Mouse (Mus musculus) myocyte (in vitro differentiated cells): ENCODE results near the gene Slc35c2. TPM values are rescaled to one million over a fixed set of nuclear protein-coding genes. Genes with fewer than 3 reads are reported as not detected.

Experiments used
- H3K27me3 ChIP-seq: one replicate; pipeline ENCODE4 v1.6.1; 2011; ENCODE audit not compliant: control insufficient read depth, insufficient read depth, insufficient read length
- H3K36me3 ChIP-seq: one replicate; pipeline ENCODE4 v1.6.1; 2011; ENCODE audit not compliant: control insufficient read depth, insufficient read depth
- H3K4me2 ChIP-seq: one replicate; pipeline ENCODE4 v1.6.1; 2011; ENCODE audit warnings: low read depth, control low read depth
- H3K4me3 ChIP-seq: one replicate; pipeline ENCODE4 v1.5.1; 2011; ENCODE audit warnings: mild to moderate bottlenecking, control low read depth, moderate library complexity
- H3K79me2 ChIP-seq: one replicate; pipeline ENCODE4 v1.6.1; 2011; ENCODE audit not compliant: control insufficient read depth, insufficient read depth
- H3ac ChIP-seq: one replicate; pipeline ENCODE4 v1.6.1; 2011; ENCODE audit not compliant: control insufficient read depth, insufficient read length
- CEBPB ChIP-seq: IDR thresholded peaks from 2 replicates; pipeline ENCODE4 v1.6.1; 2011; ENCODE audit warnings: mild to moderate bottlenecking, moderate library complexity; ENCODE audit not compliant: poor library complexity, insufficient read depth, severe bottlenecking
- E2F4 ChIP-seq: IDR thresholded peaks from one replicate; pipeline ENCODE4 v1.6.1; 2011; ENCODE audit warnings: mild to moderate bottlenecking, control low read depth, moderate library complexity; ENCODE audit not compliant: insufficient read depth
- MAX ChIP-seq: IDR thresholded peaks from one replicate; pipeline ENCODE4 v1.6.1; 2011; ENCODE audit warnings: low read depth, mild to moderate bottlenecking, control low read depth
- MYOD1 ChIP-seq, 3 experiments: IDR thresholded peaks; one replicate each; pipeline ENCODE4 v1.6.1; 2011; ENCODE audit warnings: control low read depth in 2 of 3, low read depth in 2 of 3, mild to moderate bottlenecking in 2 of 3, moderate library complexity in 1 of 3; ENCODE audit not compliant: insufficient read length in 2 of 3, control insufficient read depth in 1 of 3
- MYOG ChIP-seq, 3 experiments: IDR thresholded peaks; one replicate each; pipeline ENCODE4 v1.6.1; 2011; ENCODE audit warnings: control low read depth in 2 of 3, low read depth in 2 of 3, mild to moderate bottlenecking in 2 of 3; ENCODE audit not compliant: insufficient read length in 2 of 3, control insufficient read depth in 1 of 3, insufficient read depth in 1 of 3
- POLR2A ChIP-seq: IDR thresholded peaks from one replicate; pipeline ENCODE4 v1.6.1; 2011; ENCODE audit warnings: low read depth, mild to moderate bottlenecking, control low read depth, moderate library complexity; ENCODE audit not compliant: insufficient read length
- POLR2AphosphoS2 ChIP-seq: IDR thresholded peaks from one replicate; pipeline ENCODE4 v1.6.1; 2011; ENCODE audit warnings: low read depth, control low read depth; ENCODE audit not compliant: insufficient read length
- REST ChIP-seq: IDR thresholded peaks from one replicate; pipeline ENCODE4 v1.6.1; 2011; ENCODE audit warnings: mild to moderate bottlenecking, control low read depth, moderate library complexity; ENCODE audit not compliant: insufficient read depth, insufficient read length
- SRF ChIP-seq: IDR thresholded peaks from one replicate; pipeline ENCODE4 v1.6.1; 2011; ENCODE audit warnings: low read depth; ENCODE audit not compliant: control insufficient read depth, insufficient read length
- TCF12 ChIP-seq: IDR thresholded peaks from one replicate; pipeline ENCODE4 v1.6.1; 2011; ENCODE audit warnings: mild to moderate bottlenecking, control low read depth; ENCODE audit not compliant: poor library complexity, insufficient read depth, severe bottlenecking
- TCF3 ChIP-seq: IDR thresholded peaks from one replicate; pipeline ENCODE4 v1.6.1; 2011; ENCODE audit warnings: low read depth, control low read depth; ENCODE audit not compliant: insufficient read length
- USF1 ChIP-seq: IDR thresholded peaks from one replicate; pipeline ENCODE4 v1.6.1; 2011; ENCODE audit warnings: low read depth, mild to moderate bottlenecking, control low read depth, moderate library complexity
- polyA plus RNA-seq: library from polyadenylated mRNA; unstranded; fragments of >200 nt; fragmentation: generic; extraction: Trizol; gene quantifications from one replicate; pipeline ENCODE4 v1.2.1, GENCODE M21; 2012; ENCODE audit warnings: missing spikeins

Slc35c2 gene
- polyA plus RNA-seq, 1 experiment = 50.3 TPM

- H3K36me3 ChIP-seq = peaks cover 4% of the 10 kb centered on the region
- no peak overlapping the region for H3K4me3 ChIP-seq
- no peaks in the 10 kb centered on the region for H3K27me3 ChIP-seq
- H3K4me2 ChIP-seq = no peak overlapping the region
- no peaks in the 10 kb centered on the region for H3K79me2 ChIP-seq
- no peak overlapping the region for H3ac ChIP-seq
- TF ChIP-seq E2F4 = no peak
- TF ChIP-seq CEBPB = no peak
- no peak for TF ChIP-seq MAX
- no peak for TF ChIP-seq MYOG (IDR thresholded peaks at IDR 0.05; ENCODE audit: control insufficient read depth in 1 of 3, insufficient read depth in 1 of 3, insufficient read length in 2 of 3, low read depth in 2 of 3)
- no peak for TF ChIP-seq USF1
These were observed 17.1 kb upstream of the Slc35c2 start for GRCm38 (mm10) chr2:165304819-165305218.

GRCm38 (mm10) chr2:165303354-165304012, 15.8 kb upstream of the Slc35c2 start:
- TF ChIP-seq REST (no peak), MAX (no peak), POLR2AphosphoS2 (no peak), CEBPB (no peak), E2F4 (no peak), MYOD1 (IDR thresholded peaks at IDR 0.05; ENCODE audit: control insufficient read depth in 1 of 3, insufficient read length in 2 of 3, low read depth in 2 of 3) (no peak), TCF3 (no peak), SRF (no peak)
- Histone ChIP-seq H3K4me2 (no peak overlapping the region), H3ac (no peak overlapping the region), H3K36me3 (peaks cover 4% of the 10 kb centered on the region), H3K27me3 (no peaks in the 10 kb centered on the region), H3K4me3 (no peak overlapping the region), H3K79me2 (no peaks in the 10 kb centered on the region)

DNA sequence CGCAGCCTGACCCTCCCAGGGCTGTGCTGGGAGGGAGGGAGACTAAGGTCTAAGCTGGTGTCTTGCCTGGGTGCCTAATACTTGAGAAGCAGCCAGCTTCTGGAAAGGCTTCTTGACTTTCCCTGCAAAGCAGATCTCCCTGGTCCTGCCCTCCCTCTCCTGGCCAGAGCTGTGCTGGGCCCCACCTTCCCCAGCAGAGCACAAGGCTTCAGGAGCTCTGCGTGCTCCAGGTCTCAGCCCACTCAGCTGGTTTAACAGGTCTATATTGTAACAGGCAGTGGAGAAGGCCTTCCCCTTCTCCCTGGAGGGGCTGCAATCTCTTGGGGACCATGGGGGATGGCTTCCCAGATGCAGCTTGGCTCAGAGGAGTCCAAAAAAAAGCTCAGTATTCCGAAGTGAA, 13.7 kb upstream of the Slc35c2 start:
- Histone ChIP-seq H3K27me3 (no peaks in the 10 kb centered on the region), H3K36me3 (peaks cover 4% of the 10 kb centered on the region), H3K4me2 (no peak overlapping the region), H3K4me3 (no peak overlapping the region), H3K79me2 (no peaks in the 10 kb centered on the region), H3ac (no peak overlapping the region)
- TF ChIP-seq POLR2A (no peak), TCF3 (no peak), POLR2AphosphoS2 (no peak), E2F4 (no peak), MAX (no peak), USF1 (no peak), MYOD1 (IDR thresholded peaks at IDR 0.05; ENCODE audit: control insufficient read depth in 1 of 3, insufficient read length in 2 of 3, low read depth in 2 of 3) (no peak), SRF (no peak), MYOG (IDR thresholded peaks at IDR 0.05; ENCODE audit: control insufficient read depth in 1 of 3, insufficient read depth in 1 of 3, insufficient read length in 2 of 3, low read depth in 2 of 3) (no peak), TCF12 (no peak), CEBPB (no peak), REST (no peak)

DNA sequence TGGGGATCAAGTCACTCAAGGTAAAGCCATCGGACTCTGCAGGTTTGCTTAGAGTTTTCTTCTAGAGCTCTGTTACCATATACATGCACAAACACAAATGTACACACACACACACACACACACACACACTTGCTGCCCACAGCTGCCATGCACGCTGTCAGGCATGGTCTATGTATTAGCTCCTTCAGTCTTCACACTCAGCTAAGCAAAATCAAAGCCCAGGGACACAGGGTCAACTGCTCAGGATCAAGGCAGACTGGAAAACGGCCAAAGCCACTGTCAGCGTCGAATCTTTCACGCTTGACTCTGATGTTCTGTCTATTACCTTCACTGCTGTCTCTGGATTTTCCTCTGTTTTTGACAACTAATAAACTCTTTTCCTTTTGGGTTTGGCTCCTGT, 13.2 kb upstream of the Slc35c2 start:
- no peaks in the 10 kb centered on the region for H3K27me3 ChIP-seq
- H3K4me2 ChIP-seq = no peak overlapping the region
- no peaks in the 10 kb centered on the region for H3K79me2 ChIP-seq
- H3ac ChIP-seq = no peak overlapping the region
- H3K4me3 ChIP-seq = no peak overlapping the region
- no peak for TF ChIP-seq USF1
- TF ChIP-seq TCF3 = no peak
- TF ChIP-seq REST = no peak
- no peak for TF ChIP-seq TCF12
- no peak for TF ChIP-seq SRF
- TF ChIP-seq MAX = no peak
- no peak for TF ChIP-seq MYOG (IDR thresholded peaks at IDR 0.05; ENCODE audit: control insufficient read depth in 1 of 3, insufficient read depth in 1 of 3, insufficient read length in 2 of 3, low read depth in 2 of 3)
- TF ChIP-seq POLR2A = no peak
- peaks cover 4% of the 10 kb centered on the region for H3K36me3 ChIP-seq

- no peak overlapping the region for H3K4me2 ChIP-seq
- H3K27me3 ChIP-seq = no peaks in the 10 kb centered on the region
- TF ChIP-seq POLR2AphosphoS2 = no peak
- TF ChIP-seq POLR2A = no peak
- no peak for TF ChIP-seq MAX
- no peak for TF ChIP-seq TCF12
- TF ChIP-seq TCF3 = no peak
- no peak for TF ChIP-seq REST
- TF ChIP-seq E2F4 = no peak
These were observed 12.8 kb upstream of the Slc35c2 start for GRCm38 (mm10) chr2:165300424-165300823.

DNA sequence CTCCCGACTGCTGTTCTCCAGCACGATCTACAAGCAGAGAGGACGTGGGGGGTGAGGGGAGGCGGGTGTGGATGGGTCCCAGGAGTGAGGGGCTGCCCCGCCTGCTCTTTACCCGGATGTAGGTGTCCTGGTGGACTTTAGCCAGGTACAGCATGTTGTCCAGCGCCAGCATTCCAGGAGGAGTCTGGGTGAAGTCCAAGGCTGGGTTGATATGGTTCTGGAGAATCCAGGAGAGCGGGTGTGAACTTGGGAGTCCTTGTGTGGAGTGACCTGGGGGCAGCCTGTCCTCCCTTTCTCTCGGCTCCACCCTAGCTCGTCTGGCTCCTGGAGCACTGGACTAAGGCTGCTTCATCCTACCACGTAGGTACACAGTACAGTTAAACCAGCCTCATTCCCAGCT, 9.8 kb upstream of the Slc35c2 start:
- peaks cover 10% of the 10 kb centered on the region for H3K36me3 ChIP-seq
- H3ac ChIP-seq = no peak overlapping the region
- H3K4me2 ChIP-seq = no peak overlapping the region
- no peak for TF ChIP-seq TCF3
- no peak for TF ChIP-seq USF1
- no peak for TF ChIP-seq SRF
- TF ChIP-seq POLR2A = no peak
- TF ChIP-seq REST = no peak
- no peak for TF ChIP-seq TCF12
- TF ChIP-seq POLR2AphosphoS2 = no peak
- no peak for TF ChIP-seq E2F4
- TF ChIP-seq MYOD1 (IDR thresholded peaks at IDR 0.05; ENCODE audit: control insufficient read depth in 1 of 3, insufficient read length in 2 of 3, low read depth in 2 of 3) = no peak
- no peak for TF ChIP-seq CEBPB
- TF ChIP-seq MAX = no peak
- no peak for TF ChIP-seq MYOG (IDR thresholded peaks at IDR 0.05; ENCODE audit: control insufficient read depth in 1 of 3, insufficient read depth in 1 of 3, insufficient read length in 2 of 3, low read depth in 2 of 3)
- H3K27me3 ChIP-seq = no peaks in the 10 kb centered on the region
- H3K79me2 ChIP-seq = no peaks in the 10 kb centered on the region
- H3K4me3 ChIP-seq = no peak overlapping the region

More at GRCm38 (mm10) chr2:165300424-165300823, 12.8 kb upstream of the Slc35c2 start:
- no peak overlapping the region for H3K4me3 ChIP-seq
- peaks cover 4% of the 10 kb centered on the region for H3K36me3 ChIP-seq
- no peaks in the 10 kb centered on the region for H3K79me2 ChIP-seq
- H3ac ChIP-seq = no peak overlapping the region
